In the genomic region with DNA sequence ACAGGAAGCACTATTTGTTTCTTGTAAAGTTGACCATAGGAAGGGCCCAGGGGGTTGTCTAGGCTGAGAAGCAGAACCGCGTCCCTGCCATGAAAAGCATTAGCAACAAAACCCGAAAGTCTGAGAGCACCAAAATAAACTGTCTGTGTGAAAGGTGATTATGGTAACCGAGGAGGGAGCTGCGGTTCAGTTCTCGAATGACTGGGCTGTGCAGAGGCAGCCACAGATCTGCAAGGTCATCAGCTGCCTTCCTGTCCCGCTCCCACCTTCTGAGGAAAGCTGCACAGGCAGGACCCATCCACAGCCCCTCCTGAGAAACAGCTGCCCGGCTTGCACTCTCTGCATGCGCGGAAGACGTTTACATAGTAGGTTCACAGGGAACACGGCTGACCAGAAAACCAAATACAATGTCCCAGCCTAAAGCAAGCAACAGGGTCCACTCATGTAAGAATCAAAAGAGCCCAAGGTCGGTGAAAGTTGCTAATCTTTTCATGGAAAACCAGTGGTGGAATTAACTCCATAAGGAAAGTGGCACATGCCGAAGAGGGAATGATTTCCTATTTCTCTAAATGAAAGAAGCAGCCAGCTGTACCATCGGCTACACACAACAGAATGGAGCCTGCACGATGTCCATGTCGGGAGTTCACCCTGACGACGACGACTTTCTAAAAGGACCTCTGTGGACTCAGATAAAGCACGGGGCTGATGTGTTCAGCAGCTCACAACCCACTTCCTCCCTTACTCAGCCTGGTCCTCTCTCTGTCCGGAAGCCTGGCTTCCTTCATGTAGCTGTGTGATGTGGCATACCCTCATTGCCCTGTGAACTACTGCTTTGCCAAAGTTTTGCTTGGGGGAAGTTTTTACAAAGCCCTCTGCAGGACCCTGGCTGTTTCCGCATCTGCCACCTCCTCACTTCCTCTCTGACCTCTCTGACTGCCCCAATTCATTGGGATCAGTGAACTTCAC, we compare ENCODE assay signal across 7 mouse cellular contexts.
DNase-seq lines count a peak whose midpoint lies in the region; ATAC-seq and TF ChIP-seq lines count a peak whose summit lies in the region.

No protein-coding gene starts in this region.

- TF ChIP-seq CTCF in left cerebral cortex, adult 2 months (IDR thresholded peaks at IDR 0.05) = no peak

- H3K4me1 ChIP-seq in midbrain, embryonic 11.5 days (ENCODE audit: control insufficient read depth, insufficient read depth, low read length) = no peaks in the 10 kb centered on the region

- 67% methylated on average over 23 of the region's 23 CpGs for WGBS in midbrain, embryonic 11.5 days

- H3K36me3 ChIP-seq in midbrain, embryonic 11.5 days (ENCODE audit: control insufficient read depth, insufficient read depth, low read length) = no peaks in the 10 kb centered on the region

- no peak overlapping the region for H3K4me3 ChIP-seq in left cerebral cortex, adult 2 months
- no peak overlapping the region for H3K4me3 ChIP-seq in midbrain, embryonic 11.5 days (ENCODE audit: low read depth, low read length)

- no peak overlapping the region for H3K9ac ChIP-seq in midbrain, embryonic 11.5 days (ENCODE audit: low read length)

- no peaks in the 10 kb centered on the region for H3K9me3 ChIP-seq in midbrain, embryonic 11.5 days (ENCODE audit: control insufficient read depth, low read length)

- DNase-seq in left cerebral cortex, postnatal 14 days (ENCODE audit: low spot score in 2 of 2) = peak; percentile 22 to 32
- no peak for DNase-seq in left cerebral cortex, adult 2 months (ENCODE audit: extremely low spot score in 1 of 2, low spot score in 2 of 2)
- DNase-seq in c-Kit-negative CD71-positive TER-119-positive erythroid progenitor cells, embryonic 14.5 days (ENCODE audit: low read depth, low spot score) = peak; percentile 45
- peak; percentile 29 to 40 for DNase-seq in monocyte, adult 2 months (ENCODE audit: low read depth in 1 of 2, low spot score in 2 of 2)
- no peak for DNase-seq in midbrain, embryonic 11.5 days (ENCODE audit: low spot score, missing footprints)
- DNase-seq in retina, postnatal 1 day = no peak

- intact Hi-C loops in left cerebral cortex, postnatal 14 days (cut with DNase I) = no loop called here
- intact Hi-C loops in left cerebral cortex, adult 2 months (cut with DNase I) = no loop called here

- ATAC-seq in inflammation-experienced regulatory T-cells, adult 6 months = peak; percentile 91
- ATAC-seq in midbrain, embryonic 11.5 days (ENCODE audit: low FRiP score) = no peak

- H3K27me3 ChIP-seq in midbrain, embryonic 11.5 days (ENCODE audit: control insufficient read depth, insufficient read depth, low read length) = no peaks in the 10 kb centered on the region

- H3K27ac ChIP-seq in left cerebral cortex, adult 2 months = no peak overlapping the region
- H3K27ac ChIP-seq in midbrain, embryonic 11.5 days (ENCODE audit: low read depth, low read length) = no peak overlapping the region

- no peak overlapping the region for H3K4me2 ChIP-seq in midbrain, embryonic 11.5 days

Comparison
In these comparisons a context has a peak if more than half of its experiments do, and no peak if none do; other contexts are left out.
1. DNase-seq: peak in left cerebral cortex, postnatal 14 days (2 of 2), c-Kit-negative CD71-positive TER-119-positive erythroid progenitor cells, embryonic 14.5 days (single experiment) and monocyte, adult 2 months (2 of 2); none in left cerebral cortex, adult 2 months (0 of 2), midbrain, embryonic 11.5 days (single experiment) and retina, postnatal 1 day (single experiment).